Mouse (Mus musculus) stomach, postnatal 0 days (tissue): ENCODE results near the gene Sptbn4.

ENCODE experiments used
- CTCF ChIP-seq: IDR thresholded peaks from 2 replicates; pipeline ENCODE4 v1.5.1; 2016; ENCODE audit warnings: antibody characterized with exemption, low read depth, mild to moderate bottlenecking, moderate library complexity
- EP300 ChIP-seq: optimal IDR thresholded peaks from 2 replicates; pipeline ENCODE3; 2016; ENCODE audit warnings: antibody characterized with exemption

GRCm38 (mm10) chr7:27452206-27452770 lies 4.8 kb upstream of the Sptbn4 start:
- no peak for TF ChIP-seq CTCF
- no peak for TF ChIP-seq EP300
